Mouse (Mus musculus) lung, postnatal 0 days (tissue): Measurements from ENCODE around the gene Ulk1. TPM values are rescaled to one million over a fixed set of nuclear protein-coding genes. Genes with fewer than 3 reads are reported as not detected.

ENCODE experiments used
- ATAC-seq: fragments of 200-750 bp; cut with Nextera tagmentation; 2 replicates; pipeline ENCODE4 v1.8.0; 2017; ENCODE audit warnings: moderate library complexity
- DNase-seq: peaks from one replicate; pipeline ENCODE4 v3.0.0-alpha.2; 2016; ENCODE audit warnings: low spot score
- H3K27ac ChIP-seq: fragments of 300-500 bp; sonication (generic); 2 replicates; pipeline ENCODE4 v1.5.1; 2014; ENCODE audit warnings: antibody characterized with exemption, mild to moderate bottlenecking, low read length, mixed read lengths
- H3K27me3 ChIP-seq: fragments of 300-500 bp; sonication (generic); replicated peaks from 2 replicates; pipeline ENCODE4 v1.6.1; 2014; ENCODE audit warnings: low read length, mixed read lengths; ENCODE audit not compliant: insufficient read depth
- H3K36me3 ChIP-seq: fragments of 300-500 bp; sonication (generic); 2 replicates; pipeline ENCODE4 v1.6.1; 2014; ENCODE audit warnings: low read length, mixed read lengths; ENCODE audit not compliant: insufficient read depth
- H3K4me1 ChIP-seq: fragments of 300-500 bp; sonication (generic); 2 replicates; pipeline ENCODE4 v1.6.1; 2014; ENCODE audit warnings: antibody characterized with exemption, low read depth, low read length, mixed read lengths; ENCODE audit not compliant: insufficient read depth
- H3K4me2 ChIP-seq: fragments of 300-500 bp; sonication (generic); replicated peaks from 2 replicates; pipeline ENCODE4 v1.6.1; 2014; ENCODE audit warnings: low read depth, mild to moderate bottlenecking, low read length, moderate library complexity, mixed read lengths
- H3K4me3 ChIP-seq: fragments of 300-500 bp; sonication (generic); 2 replicates; pipeline ENCODE4 v1.5.1; 2014; ENCODE audit warnings: low read depth, low read length
- H3K9ac ChIP-seq: fragments of 300-500 bp; sonication (generic); replicated peaks from 2 replicates; pipeline ENCODE4 v1.6.1; 2014; ENCODE audit warnings: low read depth, mild to moderate bottlenecking
- H3K9me3 ChIP-seq: fragments of 300-500 bp; sonication (generic); 2 replicates; pipeline ENCODE4 v1.6.1; 2016; ENCODE audit warnings: low read length, mixed read lengths
- CTCF ChIP-seq: IDR thresholded peaks from 2 replicates; pipeline ENCODE4 v1.5.1; 2016; ENCODE audit warnings: antibody characterized with exemption, mild to moderate bottlenecking
- EP300 ChIP-seq: IDR thresholded peaks from 2 replicates; pipeline ENCODE4 v1.6.1; 2016; ENCODE audit warnings: antibody characterized with exemption, mild to moderate bottlenecking, control low read depth
- WGBS: fragments of 180-500 bp; shearing (Covaris S2); extraction: QIAGEN DNeasy Blood & Tissue Kit; methylation state at CpG from one replicate; pipeline ENCODE4 v1.1.7; 2014; 5-methylcytosine and 5-hydroxymethylcytosine counted together
- polyA plus RNA-seq: library from polyadenylated mRNA; unstranded; fragments of >200 nt; fragmentation: Nextera tagmentation; extraction: Ambion mirVana; gene quantifications from 2 replicates; pipeline ENCODE4 v1.2.1, GENCODE M21; 2015

Ulk1 gene
- polyA plus RNA-seq, 1 experiment from 2014 or later, result 11.8 TPM

DNA sequence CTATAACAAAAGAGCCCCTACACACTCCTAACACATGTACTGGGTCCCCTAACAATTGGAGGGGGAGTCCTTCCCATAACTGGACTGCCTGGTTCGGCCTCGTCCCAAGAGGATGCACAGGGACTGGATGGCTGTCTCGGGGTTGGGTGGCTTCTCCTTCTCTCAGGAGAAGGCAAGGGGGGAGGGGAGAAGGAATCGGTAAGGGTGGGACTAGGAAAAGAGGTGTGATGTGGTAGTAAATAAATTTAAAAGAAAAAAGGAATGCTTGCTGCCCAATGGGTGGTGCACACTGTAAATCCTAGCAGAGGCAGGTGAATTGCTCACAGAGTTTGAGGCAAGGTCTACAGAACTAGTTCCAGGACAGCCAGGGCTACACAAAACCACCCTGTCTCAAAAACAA is 3.7 kb downstream of the Ulk1 start:
- Histone ChIP-seq H3K9ac (no peak overlapping the region), H3K4me2 (no peak overlapping the region), H3K36me3 (peaks cover 6% of the 10 kb centered on the region; the same call in 1 of the 2 replicates), H3K27me3 (no peaks in the 10 kb centered on the region), H3K9me3 (no peaks in the 10 kb centered on the region), H3K4me3 (no peak overlapping the region), H3K27ac (no peak overlapping the region), H3K4me1 (peaks cover 7% of the 10 kb centered on the region; the same call in 1 of the 2 replicates)
- ATAC-seq, result no peak
- no peak for DNase-seq
- TF ChIP-seq CTCF (no peak), EP300 (no peak)
- WGBS, result 84% methylated on average over 4 of the region's 4 CpGs

DNA sequence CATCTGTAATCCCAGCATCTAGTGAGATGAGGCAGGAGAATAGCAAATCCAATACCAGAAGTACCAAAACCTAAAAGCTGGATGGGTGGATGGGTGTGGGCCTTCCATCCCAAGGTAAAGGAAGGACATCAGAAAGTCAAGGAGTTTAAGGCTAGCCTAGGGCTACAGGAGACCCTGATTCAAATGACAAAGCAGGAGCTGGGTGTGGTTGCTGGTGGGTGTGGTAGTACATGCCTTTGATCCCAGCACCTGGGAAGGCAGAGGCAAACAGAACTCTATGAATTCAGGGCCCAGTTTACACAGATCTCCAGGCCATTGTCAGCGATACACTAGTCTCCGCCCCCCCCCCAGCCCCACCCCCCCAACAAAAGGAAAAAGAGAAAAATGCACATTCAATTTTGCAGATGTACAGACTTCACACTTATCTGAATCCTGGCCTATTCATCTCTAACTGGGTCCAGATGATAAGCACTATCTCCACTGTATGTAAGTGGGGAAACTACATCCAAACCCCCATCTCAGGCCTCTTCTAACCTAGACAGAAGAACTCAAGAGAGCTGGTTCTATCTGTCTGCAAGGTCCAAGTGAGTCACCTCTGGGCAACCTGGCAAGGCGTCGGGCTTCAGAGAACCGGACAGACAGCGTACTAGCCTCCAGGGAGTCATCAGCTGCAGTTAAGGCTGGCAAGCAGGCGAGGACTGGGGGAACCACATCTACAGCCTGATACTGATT is 5.7 kb downstream of the Ulk1 start:
- no peaks in the 10 kb centered on the region for H3K9me3 ChIP-seq
- H3K27ac ChIP-seq, result no peak overlapping the region
- H3K9ac ChIP-seq, result no peak overlapping the region
- peaks cover 9% of the 10 kb centered on the region; the same call in 1 of the 2 replicates for H3K36me3 ChIP-seq
- no peak for DNase-seq
- 79% methylated on average over 7 of the region's 7 CpGs for WGBS
- TF ChIP-seq EP300 (no peak), CTCF (no peak)
- no peak overlapping the region for H3K4me3 ChIP-seq
- no peak for ATAC-seq
- no peak overlapping the region for H3K4me2 ChIP-seq
- H3K4me1 ChIP-seq, result peaks cover 7% of the 10 kb centered on the region; the same call in 1 of the 2 replicates
- no peaks in the 10 kb centered on the region for H3K27me3 ChIP-seq

DNA sequence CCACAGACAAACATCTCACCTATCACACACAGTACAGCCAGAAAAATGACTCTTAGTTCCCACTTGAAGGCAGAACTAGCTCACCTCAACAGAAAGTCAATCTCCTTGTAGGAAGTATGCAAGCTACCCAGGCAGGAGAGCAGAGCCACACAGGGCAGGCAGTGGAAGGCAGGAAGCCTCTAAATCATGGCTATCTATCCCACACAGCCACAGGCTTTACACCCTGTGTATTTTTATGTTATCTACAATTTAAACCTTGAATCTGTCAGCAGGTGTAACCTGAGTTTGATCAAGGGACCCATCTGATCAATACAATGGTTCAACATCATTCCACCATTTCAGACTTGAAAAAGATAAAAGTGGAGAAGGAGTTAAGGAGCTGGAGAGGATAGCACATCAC is 7.1 kb downstream of the Ulk1 start:
- Histone ChIP-seq H3K9me3 (no peaks in the 10 kb centered on the region), H3K4me1 (peaks cover 4% of the 10 kb centered on the region; the same call in 1 of the 2 replicates), H3K4me2 (no peak overlapping the region), H3K27ac (no peak overlapping the region), H3K36me3 (peaks cover 9% of the 10 kb centered on the region; the same call in 1 of the 2 replicates), H3K4me3 (no peak overlapping the region), H3K9ac (no peak overlapping the region), H3K27me3 (no peaks in the 10 kb centered on the region)
- no peak for TF ChIP-seq CTCF
- no peak for TF ChIP-seq EP300
- no peak for DNase-seq
- ATAC-seq, result no peak

GRCm38 (mm10) chr5:110802186-110802585 is 7.7 kb downstream of the Ulk1 start:
- no peak for DNase-seq
- TF ChIP-seq CTCF (no peak), EP300 (no peak)
- H3K9ac ChIP-seq, result no peak overlapping the region
- ATAC-seq, result no peak
- peaks cover 9% of the 10 kb centered on the region for H3K36me3 ChIP-seq
- no peak overlapping the region for H3K4me2 ChIP-seq
- no peak overlapping the region for H3K27ac ChIP-seq
- no peak overlapping the region for H3K4me3 ChIP-seq
- WGBS, result 78% methylated on average over 4 of the region's 4 CpGs
- no peaks in the 10 kb centered on the region for H3K27me3 ChIP-seq
- H3K9me3 ChIP-seq, result no peaks in the 10 kb centered on the region
- no peaks in the 10 kb centered on the region for H3K4me1 ChIP-seq

DNA sequence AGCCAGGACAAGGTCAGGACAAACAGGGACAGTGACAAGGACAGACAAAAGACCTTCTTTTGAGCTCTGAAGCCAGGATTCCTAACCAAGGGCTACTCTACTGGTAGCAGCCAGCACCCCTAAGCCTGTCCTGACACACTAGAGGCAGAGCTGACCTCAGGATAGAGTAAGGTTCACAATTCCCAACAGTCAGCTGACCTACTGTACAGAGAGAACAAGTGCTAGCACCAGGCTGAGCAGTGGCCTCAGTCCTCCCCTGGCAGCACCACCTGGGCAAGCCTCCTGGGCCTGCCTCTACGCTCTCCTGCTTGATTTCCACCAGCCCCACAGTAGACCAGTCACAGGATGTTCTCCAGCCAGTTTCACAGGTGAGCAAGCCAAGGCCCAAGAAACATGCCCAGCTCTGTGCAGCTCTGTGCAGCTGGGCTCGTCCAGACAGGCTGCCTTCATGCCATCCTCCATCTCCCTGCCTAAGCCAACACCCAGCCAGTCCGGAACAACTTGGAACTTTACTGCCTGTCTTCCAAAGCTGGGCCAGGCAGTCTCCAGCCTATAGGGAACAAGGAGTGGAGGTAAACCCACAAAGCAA is 8.8 kb downstream of the Ulk1 start:
- Histone ChIP-seq H3K27me3 (no peaks in the 10 kb centered on the region), H3K4me3 (no peak overlapping the region), H3K27ac (no peak overlapping the region), H3K4me1 (no peaks in the 10 kb centered on the region), H3K4me2 (no peak overlapping the region), H3K9me3 (no peaks in the 10 kb centered on the region), H3K36me3 (peaks cover 10% of the 10 kb centered on the region), H3K9ac (no peak overlapping the region)
- no peak for DNase-seq
- no peak for ATAC-seq
- no peak for TF ChIP-seq CTCF
- no peak for TF ChIP-seq EP300
- 82% methylated on average over 3 of the region's 3 CpGs for WGBS

GRCm38 (mm10) chr5:110797696-110798095 is 12.2 kb downstream of the Ulk1 start:
- Histone ChIP-seq H3K36me3 (peaks cover 35% of the 10 kb centered on the region), H3K9me3 (no peaks in the 10 kb centered on the region), H3K4me3 (no peak overlapping the region), H3K9ac (no peak overlapping the region), H3K27ac (no peak overlapping the region), H3K27me3 (no peaks in the 10 kb centered on the region), H3K4me1 (no peaks in the 10 kb centered on the region), H3K4me2 (no peak overlapping the region)
- ATAC-seq (peak; percentile 53), DNase-seq (peak; percentile 57)
- TF ChIP-seq CTCF (no peak), EP300 (no peak)
- WGBS, result 49% methylated on average over 4 of the region's 4 CpGs
